Mouse (Mus musculus) MEL (cell line): ENCODE data around the gene Fam222b. TPM values are rescaled to one million over a fixed set of nuclear protein-coding genes. Genes with fewer than 3 reads are reported as not detected.
"Not testable (repeated sequence)": the region's sequence is repeated elsewhere in the genome, so short reads cannot be mapped to it uniquely, and the experiment has no call there.

Source experiments
- DNase-seq: peaks from one replicate; pipeline ENCODE4 v3.0.0; 2011; ENCODE audit warnings: low read depth, low spot score
- H3K27ac ChIP-seq: 2 replicates; pipeline ENCODE4 v1.5.1; 2012; ENCODE audit warnings: low read depth, mild to moderate bottlenecking, control low read depth, low read length, moderate library complexity; ENCODE audit not compliant: control insufficient read depth
- H3K27me3 ChIP-seq, 2 experiments: fragments of 150-350 bp in 1 of 2; sonication (generic) in 1 of 2; 2 replicates each; pipeline ENCODE4 v1.6.1; 2012; ENCODE audit warnings: low read length in 2 of 2, mild to moderate bottlenecking in 2 of 2, improper control_type of control experiment in 1 of 2, moderate library complexity in 1 of 2; ENCODE audit not compliant: insufficient read depth in 2 of 2, control insufficient read depth in 1 of 2
- H3K36me3 ChIP-seq, 2 experiments: 2 replicates each; pipeline ENCODE4 v1.6.1; 2012 to 2014; ENCODE audit warnings: low read length in 2 of 2, improper control_type of control experiment in 1 of 2, inconsistent platforms in 1 of 2, mild to moderate bottlenecking in 1 of 2; ENCODE audit not compliant: insufficient read depth in 2 of 2, control insufficient read depth in 1 of 2
- H3K4me1 ChIP-seq, 2 experiments: fragments of 150-350 bp in 1 of 2; sonication (generic) in 1 of 2; 2 replicates each; pipeline ENCODE4 v1.6.1; 2012; ENCODE audit warnings: low read length in 2 of 2, improper control_type of control experiment in 1 of 2, mild to moderate bottlenecking in 1 of 2; ENCODE audit not compliant: insufficient read depth in 2 of 2, control insufficient read depth in 1 of 2
- H3K4me3 ChIP-seq, 2 experiments: fragments of 150-350 bp in 1 of 2; sonication (generic) in 1 of 2; 2 replicates each; pipeline ENCODE4 v1.5.1; 2012; ENCODE audit warnings: low read depth in 2 of 2, low read length in 2 of 2, mild to moderate bottlenecking in 2 of 2, moderate library complexity in 2 of 2, control low read depth in 1 of 2, improper control_type of control experiment in 1 of 2; ENCODE audit not compliant: control insufficient read depth in 1 of 2, insufficient read depth in 1 of 2
- H3K79me2 ChIP-seq: 2 replicates; pipeline ENCODE4 v1.6.1; 2012; ENCODE audit warnings: mild to moderate bottlenecking, low read length, moderate library complexity; ENCODE audit not compliant: control insufficient read depth, poor library complexity, insufficient read depth
- H3K9ac ChIP-seq: 2 replicates; pipeline ENCODE4 v1.6.1; 2012; ENCODE audit warnings: low read depth, mild to moderate bottlenecking, control low read depth, low read length, moderate library complexity; ENCODE audit not compliant: control insufficient read depth, poor library complexity, severe bottlenecking
- H3K9me3 ChIP-seq: fragments of 150-350 bp; sonication (generic); replicated peaks from 2 replicates; pipeline ENCODE4 v1.6.1; 2012; ENCODE audit warnings: mild to moderate bottlenecking, low read length, improper control_type of control experiment, moderate library complexity; ENCODE audit not compliant: insufficient read depth
- CHD1 ChIP-seq: IDR thresholded peaks from 2 replicates; pipeline ENCODE4 v1.6.1; 2012; ENCODE audit warnings: low read depth, mild to moderate bottlenecking, inconsistent platforms, low read length, improper control_type of control experiment
- CHD2 ChIP-seq: IDR thresholded peaks from 2 replicates; pipeline ENCODE4 v1.6.1; 2011; ENCODE audit warnings: low read length, improper control_type of control experiment
- E2F4 ChIP-seq: IDR thresholded peaks from 2 replicates; pipeline ENCODE4 v1.6.1; 2011; ENCODE audit warnings: low read depth, low read length, improper control_type of control experiment, borderline replicate concordance
- EP300 ChIP-seq, 2 experiments: IDR thresholded peaks; 2 replicates each; pipeline ENCODE4 v1.6.1; 2011; ENCODE audit warnings: improper control_type of control experiment in 2 of 2, low read length in 2 of 2, low read depth in 1 of 2, mild to moderate bottlenecking in 1 of 2
- ETS1 ChIP-seq: IDR thresholded peaks from 2 replicates; pipeline ENCODE4 v1.6.1; 2012; ENCODE audit warnings: low read depth, mild to moderate bottlenecking, inconsistent platforms, low read length, improper control_type of control experiment, moderate library complexity
- GATA1 ChIP-seq: IDR thresholded peaks from 2 replicates; pipeline ENCODE4 v1.6.1; 2011; ENCODE audit warnings: low read depth, low read length, improper control_type of control experiment
- HCFC1 ChIP-seq: IDR thresholded peaks from 2 replicates; pipeline ENCODE4 v1.6.1; 2012; ENCODE audit warnings: low read depth, mild to moderate bottlenecking, inconsistent platforms, low read length, improper control_type of control experiment, moderate library complexity
- JUND ChIP-seq: IDR thresholded peaks from 2 replicates; pipeline ENCODE4 v1.6.1; 2011; ENCODE audit warnings: low read depth, mild to moderate bottlenecking, improper control_type of control experiment, low read length
- KAT2A ChIP-seq: conservative IDR thresholded peaks from 2 replicates; pipeline ENCODE4 v1.6.1; 2012; ENCODE audit warnings: low read depth, low read length, improper control_type of control experiment, inconsistent platforms
- MAFK ChIP-seq: IDR thresholded peaks from 2 replicates; pipeline ENCODE4 v1.6.1; 2011; ENCODE audit warnings: low read depth, mild to moderate bottlenecking, low read length, improper control_type of control experiment, borderline replicate concordance
- MAX ChIP-seq: IDR thresholded peaks from 2 replicates; pipeline ENCODE4 v1.6.1; 2011; ENCODE audit warnings: low read length, improper control_type of control experiment
- MXI1 ChIP-seq: IDR thresholded peaks from 2 replicates; pipeline ENCODE4 v1.6.1; 2011; ENCODE audit warnings: mild to moderate bottlenecking, low read depth, low read length, improper control_type of control experiment
- MYB ChIP-seq: IDR thresholded peaks from 2 replicates; pipeline ENCODE4 v1.6.1; 2011; ENCODE audit warnings: mild to moderate bottlenecking, low read depth, low read length, improper control_type of control experiment
- MYC ChIP-seq: IDR thresholded peaks from 2 replicates; pipeline ENCODE4 v1.6.1; 2011; ENCODE audit warnings: low read depth, mild to moderate bottlenecking, low read length, improper control_type of control experiment, moderate library complexity
- NELFE ChIP-seq: IDR thresholded peaks from 2 replicates; pipeline ENCODE4 v1.6.1; 2011; ENCODE audit warnings: low read depth, low read length, improper control_type of control experiment
- POLR2A ChIP-seq, 2 experiments: IDR thresholded peaks; 2 replicates each; pipeline ENCODE4 v1.6.1; 2011 to 2012; ENCODE audit warnings: low read length in 2 of 2, mild to moderate bottlenecking in 2 of 2, control low read depth in 1 of 2, improper control_type of control experiment in 1 of 2, low read depth in 1 of 2, moderate library complexity in 1 of 2; ENCODE audit not compliant: control insufficient read depth in 1 of 2, insufficient read depth in 1 of 2, poor library complexity in 1 of 2
- POLR2AphosphoS2 ChIP-seq: IDR thresholded peaks from 2 replicates; pipeline ENCODE4 v1.6.1; 2011; ENCODE audit warnings: low read length, improper control_type of control experiment
- POLR2AphosphoS5 ChIP-seq: IDR thresholded peaks from 2 replicates; pipeline ENCODE4 v1.6.1; 2012; ENCODE audit warnings: low read depth, borderline replicate concordance, mild to moderate bottlenecking, inconsistent platforms, low read length, moderate library complexity, mixed read lengths
- RCOR1 ChIP-seq: IDR thresholded peaks from 2 replicates; pipeline ENCODE4 v1.6.1; 2012; ENCODE audit warnings: low read depth, mild to moderate bottlenecking, inconsistent platforms, low read length, improper control_type of control experiment
- SIN3A ChIP-seq: IDR thresholded peaks from 2 replicates; pipeline ENCODE4 v1.6.1; 2012; ENCODE audit warnings: low read length, improper control_type of control experiment, inconsistent platforms
- SMC3 ChIP-seq: IDR thresholded peaks from 2 replicates; pipeline ENCODE4 v1.6.1; 2011; ENCODE audit warnings: low read depth, low read length, improper control_type of control experiment
- TBP ChIP-seq: IDR thresholded peaks from 2 replicates; pipeline ENCODE4 v1.8.0; 2011; ENCODE audit warnings: low read depth, low read length, improper control_type of control experiment
- TCF12 ChIP-seq: IDR thresholded peaks from 2 replicates; pipeline ENCODE4 v1.6.1; 2014; ENCODE audit warnings: low read depth, mild to moderate bottlenecking, inconsistent platforms, low read length, improper control_type of control experiment, moderate library complexity
- USF1 ChIP-seq: IDR thresholded peaks from 2 replicates; pipeline ENCODE4 v1.6.1; 2014; ENCODE audit warnings: low read depth, mild to moderate bottlenecking, inconsistent platforms, low read length, improper control_type of control experiment, moderate library complexity
- USF2 ChIP-seq, 2 experiments: IDR thresholded peaks; 2 replicates each; pipeline ENCODE4 v1.6.1; 2011 to 2012; ENCODE audit warnings: improper control_type of control experiment in 2 of 2, low read length in 2 of 2, borderline replicate concordance in 1 of 2, inconsistent platforms in 1 of 2, low read depth in 1 of 2, mild to moderate bottlenecking in 1 of 2; ENCODE audit not compliant: insufficient read depth in 1 of 2
- ZC3H11A ChIP-seq: IDR thresholded peaks from 2 replicates; pipeline ENCODE4 v1.6.1; 2012; ENCODE audit warnings: low read depth, mild to moderate bottlenecking, inconsistent platforms, low read length, improper control_type of control experiment
- ZNF384 ChIP-seq: IDR thresholded peaks from 2 replicates; pipeline ENCODE4 v1.6.1; 2012; ENCODE audit warnings: low read depth, mild to moderate bottlenecking, inconsistent platforms, low read length, improper control_type of control experiment
- polyA plus RNA-seq, 2 experiments: library from polyadenylated mRNA; stranded (reverse) in 1 of 2; unstranded in 1 of 2; fragments of >175 nt in 1 of 2; fragments of >200 nt in 1 of 2; gene quantifications; 2 replicates each; pipeline versions ENCODE4 v1.2.1 to v1.2.4; 2012; ENCODE audit warnings: low replicate concordance in 2 of 2, low read depth in 1 of 2; ENCODE audit not compliant: insufficient read length in 2 of 2, insufficient read depth in 1 of 2, missing spikeins in 1 of 2
- total RNA-seq: library from RNA; depleted of rRNA; stranded (reverse); fragments of 300-350 nt; gene quantifications from 2 replicates; pipeline ENCODE4 v1.2.3, GENCODE M21; 2012

Gene Fam222b
- total and polyA plus RNA-seq, 3 experiments = 2.4 to 8.1 TPM; not detected in 1

GRCm38 (mm10) chr11:78134344-78134743 is 39.9 kb downstream of the Fam222b start:
- Histone ChIP-seq H3K4me1 (peaks cover 35 to 44% of the 10 kb centered on the region in 2 experiments), H3K27me3 (no peaks in the 10 kb centered on the region), H3K27ac (no peak overlapping the region), H3K9ac (no peak overlapping the region), H3K4me3 (no peak overlapping the region), H3K79me2 (no peaks in the 10 kb centered on the region), H3K36me3 (peaks cover 0 to 38% of the 10 kb centered on the region in 2 experiments; a peak in 2 of 4 replicates), H3K9me3 (no peaks in the 10 kb centered on the region)
- DNase-seq = no peak
- TF ChIP-seq USF2 (IDR thresholded peaks at IDR 0.05; ENCODE audit: borderline replicate concordance in 1 of 2, insufficient read depth in 1 of 2, low read depth in 1 of 2, low read length in 2 of 2) (no peak), MYC (no peak), SMC3 (no peak), ETS1 (no peak), USF1 (no peak), ZC3H11A (peak; percentile 13; the same call in 1 of the 2 replicates), JUND (no peak)

GRCm38 (mm10) chr11:78135314-78135713 is 40.9 kb downstream of the Fam222b start:
- H3K9me3 ChIP-seq, H3K79me2 ChIP-seq, DNase-seq, H3K27me3 ChIP-seq, H3K27ac ChIP-seq, H3K9ac ChIP-seq, H3K4me3 ChIP-seq: not testable (repeated sequence)
- Histone ChIP-seq H3K36me3 (peaks cover 0 to 34% of the 10 kb centered on the region in 2 experiments; a peak in 2 of 4 replicates), H3K4me1 (peaks cover 32 to 41% of the 10 kb centered on the region in 2 experiments)

- Histone ChIP-seq H3K4me3 (no peak overlapping the region), H3K79me2 (no peaks in the 10 kb centered on the region; the same call in 1 of the 2 replicates), H3K4me1 (peaks cover 38 to 42% of the 10 kb centered on the region in 2 experiments), H3K9me3 (no peaks in the 10 kb centered on the region), H3K27ac (peak overlapping the region; percentile 31; the same call in 1 of the 2 replicates), H3K9ac (no peak overlapping the region), H3K36me3 (peaks cover 0 to 41% of the 10 kb centered on the region in 2 experiments; a peak in 2 of 4 replicates), H3K27me3 (no peaks in the 10 kb centered on the region)
- peak; percentile 82 for DNase-seq
- TF ChIP-seq CHD2 = no peak
- no peak for TF ChIP-seq POLR2AphosphoS2
- TF ChIP-seq TCF12 = peak; percentile 91
- peak; percentile 94 for TF ChIP-seq ETS1
- no peak for TF ChIP-seq RCOR1
- TF ChIP-seq MAFK = no peak
- no peak; the same call in 1 of the 2 replicates for TF ChIP-seq TBP
- TF ChIP-seq MAX = peak; percentile 54; the same call in 1 of the 2 replicates
- TF ChIP-seq MYB = no peak
- TF ChIP-seq NELFE = no peak
- TF ChIP-seq GATA1 = peak; percentile 81
- TF ChIP-seq POLR2A (IDR thresholded peaks at IDR 0.05; ENCODE audit: control insufficient read depth in 1 of 2, insufficient read depth in 1 of 2, low read depth in 1 of 2, low read length in 2 of 2, poor library complexity in 1 of 2) = no peak
- peak; percentile 48; the same call in 1 of the 2 replicates for TF ChIP-seq MXI1
- peak; percentile 84 to 89 for TF ChIP-seq EP300 (IDR thresholded peaks at IDR 0.05; ENCODE audit: low read depth in 1 of 2, low read length in 2 of 2)
- TF ChIP-seq SIN3A = peak; percentile 66
- TF ChIP-seq POLR2AphosphoS5 = no peak
- TF ChIP-seq E2F4 = no peak
- TF ChIP-seq SMC3 = no peak; the same call in 1 of the 2 replicates
- peak; percentile 89 for TF ChIP-seq ZNF384
- TF ChIP-seq CHD1 = no peak
- no peak for TF ChIP-seq HCFC1
- TF ChIP-seq KAT2A = no peak
Observed at GRCm38 (mm10) chr11:78136132-78136531, 41.7 kb downstream of the Fam222b start.
